Mouse (Mus musculus): Measurements from ENCODE around the gene Anapc15-ps. TPM values are rescaled to one million over a fixed set of nuclear protein-coding genes. Genes with fewer than 3 reads are reported as not detected.

Anapc15-ps gene
- polyA plus RNA-seq, 1 experiment, result not detected

DNA sequence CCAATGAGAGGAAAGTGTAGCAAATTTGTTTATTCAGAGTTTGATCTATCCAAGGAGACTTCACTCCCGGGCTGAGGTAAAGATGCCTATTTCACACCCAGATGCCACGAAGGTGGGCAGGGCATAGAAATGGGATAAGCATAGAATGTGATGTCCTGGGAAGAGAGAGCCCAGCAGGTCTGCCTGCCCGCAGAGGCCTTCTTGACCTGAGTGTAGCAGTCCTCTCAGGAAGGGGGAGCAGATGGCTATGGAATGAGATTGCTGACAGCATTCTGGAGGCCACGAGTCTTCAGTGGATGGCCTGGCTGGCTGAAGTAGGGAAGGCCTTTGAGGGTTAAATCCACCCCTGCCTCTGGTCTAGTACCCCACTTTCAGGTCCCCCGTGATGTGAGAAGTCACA, 5.9 kb upstream of the Anapc15-ps start:
- 89% methylated on average over 5 of the region's 5 CpGs for WGBS
- Histone ChIP-seq H3K4me1 (ENCODE audit: control insufficient read depth, insufficient read depth, insufficient read length) (no peaks in the 10 kb centered on the region; the same call in 1 of the 2 replicates), H3K36me3 (ENCODE audit: control insufficient read depth, insufficient read depth, low read length) (no peaks in the 10 kb centered on the region), H3K27ac (ENCODE audit: insufficient read depth, low read length) (no peak overlapping the region), H3K27me3 (ENCODE audit: control insufficient read depth, insufficient read depth, low read length) (no peaks in the 10 kb centered on the region), H3K4me3 (ENCODE audit: extremely low read depth, insufficient read depth, insufficient read length) (no peak overlapping the region)
- TF ChIP-seq CTCF (IDR thresholded peaks at IDR 0.05; ENCODE audit: extremely low read depth, insufficient read depth, insufficient read length, insufficient replicate concordance) (no peak), POLR2A (IDR thresholded peaks at IDR 0.05; ENCODE audit: low read depth, low read length) (no peak)
- DNase-seq (ENCODE audit: low read depth in 1 of 2, low spot score in 2 of 2), result no peak

DNA sequence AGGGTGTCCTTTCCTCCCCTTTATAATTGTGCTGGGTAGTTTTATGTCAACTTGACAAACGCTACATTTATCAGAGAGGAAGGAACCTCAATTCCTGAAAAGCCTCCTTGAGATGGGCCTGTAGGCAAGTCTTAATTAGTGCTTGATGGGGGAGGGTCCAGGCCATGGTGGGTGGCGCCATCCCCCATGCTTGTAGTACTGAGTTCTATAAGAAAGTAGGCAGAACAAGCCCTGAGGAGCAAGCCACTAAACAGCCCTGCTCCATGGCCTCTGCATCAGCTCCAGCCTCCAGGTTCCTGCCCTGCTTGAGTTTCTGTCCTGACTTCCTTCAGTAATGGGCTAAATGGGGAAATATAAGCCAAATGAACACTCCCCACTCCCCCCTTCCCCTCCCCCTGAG, 5.4 kb upstream of the Anapc15-ps start:
- Histone ChIP-seq H3K4me1 (ENCODE audit: control insufficient read depth, insufficient read depth, insufficient read length) (no peaks in the 10 kb centered on the region; the same call in 1 of the 2 replicates), H3K27ac (ENCODE audit: insufficient read depth, low read length) (no peak overlapping the region), H3K36me3 (ENCODE audit: control insufficient read depth, insufficient read depth, low read length) (no peaks in the 10 kb centered on the region), H3K27me3 (ENCODE audit: control insufficient read depth, insufficient read depth, low read length) (no peaks in the 10 kb centered on the region), H3K4me3 (ENCODE audit: extremely low read depth, insufficient read depth, insufficient read length) (no peak overlapping the region)
- DNase-seq (ENCODE audit: low read depth in 1 of 2, low spot score in 2 of 2), result no peak
- 61% methylated on average over 2 of the region's 2 CpGs for WGBS
- TF ChIP-seq CTCF (IDR thresholded peaks at IDR 0.05; ENCODE audit: extremely low read depth, insufficient read depth, insufficient read length, insufficient replicate concordance) (no peak), POLR2A (IDR thresholded peaks at IDR 0.05; ENCODE audit: low read depth, low read length) (no peak)

DNA sequence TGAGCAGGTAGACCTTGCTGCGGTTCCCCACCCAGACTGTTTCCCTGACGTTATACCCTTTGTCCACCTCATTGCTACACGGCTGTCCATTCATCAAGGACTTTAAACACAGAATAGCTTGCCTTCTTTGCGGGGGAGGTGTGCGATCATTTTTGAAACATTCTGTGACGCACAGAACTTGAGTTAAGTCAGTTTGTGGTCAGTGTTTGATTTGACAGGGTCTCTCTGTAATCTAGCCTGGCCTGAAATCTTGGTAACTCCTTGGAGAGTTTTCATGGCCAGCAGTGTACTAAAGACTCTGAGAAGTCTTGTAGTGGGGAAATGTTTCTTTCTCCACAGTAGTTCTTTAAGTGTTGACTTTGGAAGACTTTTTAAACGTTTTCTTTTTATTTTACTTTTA, 5.0 kb upstream of the Anapc15-ps start:
- no peak for TF ChIP-seq CTCF (IDR thresholded peaks at IDR 0.05; ENCODE audit: extremely low read depth, insufficient read depth, insufficient read length, insufficient replicate concordance)
- no peak for TF ChIP-seq POLR2A (IDR thresholded peaks at IDR 0.05; ENCODE audit: low read depth, low read length)
- no peak for DNase-seq (ENCODE audit: low read depth in 1 of 2, low spot score in 2 of 2)
- Histone ChIP-seq H3K27ac (ENCODE audit: insufficient read depth, low read length) (peak overlapping the region; percentile 49), H3K4me3 (ENCODE audit: extremely low read depth, insufficient read depth, insufficient read length) (peak overlapping the region; percentile 62; the same call in 1 of the 2 replicates), H3K27me3 (ENCODE audit: control insufficient read depth, insufficient read depth, low read length) (no peaks in the 10 kb centered on the region), H3K36me3 (ENCODE audit: control insufficient read depth, insufficient read depth, low read length) (no peaks in the 10 kb centered on the region), H3K4me1 (ENCODE audit: control insufficient read depth, insufficient read depth, insufficient read length) (no peaks in the 10 kb centered on the region; the same call in 1 of the 2 replicates)
- WGBS, result 43% methylated on average over 7 of the region's 7 CpGs

DNA sequence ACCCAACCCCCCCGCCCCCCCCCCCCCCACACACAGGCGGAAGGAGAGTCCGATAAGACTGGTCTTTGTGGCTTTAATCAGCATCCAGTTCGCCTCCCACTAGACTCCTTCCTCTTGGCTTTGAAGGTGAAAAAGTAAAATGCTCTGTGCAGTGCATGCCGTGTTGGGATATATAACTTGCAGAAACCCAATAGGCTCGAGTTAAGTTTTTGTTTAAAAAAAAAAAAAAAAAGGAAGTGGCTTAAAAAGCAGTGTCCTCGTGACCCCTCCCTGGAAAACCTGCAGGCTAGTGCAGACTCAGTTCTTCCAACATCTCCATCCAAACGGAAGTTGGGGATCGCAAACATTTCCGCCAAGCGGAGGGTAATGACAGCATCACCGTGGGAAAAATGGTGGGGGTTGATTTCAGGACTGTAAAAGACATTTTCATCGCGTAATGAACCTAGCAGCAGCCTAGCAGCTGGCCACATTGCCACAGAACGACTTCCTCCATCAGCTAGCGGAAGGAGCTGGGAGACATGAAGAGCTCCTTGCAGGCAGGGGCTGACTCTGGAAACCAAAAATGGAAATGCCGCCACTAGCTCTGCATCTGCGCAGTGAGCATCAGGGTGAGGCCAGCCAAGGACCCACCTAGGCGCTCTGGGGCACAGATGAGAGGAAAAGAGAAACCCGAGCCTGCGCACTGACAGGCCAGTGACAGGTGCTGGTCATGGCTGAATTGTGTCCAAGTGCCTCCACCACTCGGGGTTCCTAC, 4.3 kb upstream of the Anapc15-ps start:
- H3K27me3 ChIP-seq (ENCODE audit: control insufficient read depth, insufficient read depth, low read length), result no peaks in the 10 kb centered on the region
- peak overlapping the region; percentile 62 for H3K4me3 ChIP-seq (ENCODE audit: extremely low read depth, insufficient read depth, insufficient read length)
- H3K4me1 ChIP-seq (ENCODE audit: control insufficient read depth, insufficient read depth, insufficient read length), result no peaks in the 10 kb centered on the region; the same call in 1 of the 2 replicates
- DNase-seq (ENCODE audit: low read depth in 1 of 2, low spot score in 2 of 2), result peak; percentile 41 to 65
- WGBS, result 1% methylated on average over 22 of the region's 22 CpGs
- H3K27ac ChIP-seq (ENCODE audit: insufficient read depth, low read length), result peak overlapping the region; percentile 49
- H3K36me3 ChIP-seq (ENCODE audit: control insufficient read depth, insufficient read depth, low read length), result no peaks in the 10 kb centered on the region
- TF ChIP-seq CTCF (IDR thresholded peaks at IDR 0.05; ENCODE audit: extremely low read depth, insufficient read depth, insufficient read length, insufficient replicate concordance) (no peak), POLR2A (IDR thresholded peaks at IDR 0.05; ENCODE audit: low read depth, low read length) (no peak)

DNA sequence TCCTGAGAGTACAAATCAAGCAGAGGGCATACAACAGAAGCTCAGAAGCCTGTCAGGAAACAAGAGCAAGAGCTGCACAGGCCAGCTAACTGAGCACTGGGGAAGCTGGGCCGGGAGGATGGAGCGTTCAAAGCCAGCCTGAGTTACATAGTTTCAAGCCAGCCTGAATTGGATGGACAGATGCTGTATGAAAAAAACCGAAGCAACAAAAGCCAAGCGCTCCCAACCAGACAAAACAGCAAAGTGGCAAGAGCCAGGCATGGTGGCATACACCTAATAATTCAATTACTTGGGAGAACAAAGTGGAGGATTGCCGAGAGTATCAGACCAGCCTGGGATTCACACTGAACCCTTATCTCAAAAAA, 3.7 kb upstream of the Anapc15-ps start:
- WGBS, result 36% methylated on average over 5 of the region's 5 CpGs
- no peaks in the 10 kb centered on the region for H3K27me3 ChIP-seq (ENCODE audit: control insufficient read depth, insufficient read depth, low read length)
- H3K36me3 ChIP-seq (ENCODE audit: control insufficient read depth, insufficient read depth, low read length), result no peaks in the 10 kb centered on the region
- TF ChIP-seq POLR2A (IDR thresholded peaks at IDR 0.05; ENCODE audit: low read depth, low read length) (no peak), CTCF (IDR thresholded peaks at IDR 0.05; ENCODE audit: extremely low read depth, insufficient read depth, insufficient read length, insufficient replicate concordance) (no peak)
- no peak for DNase-seq (ENCODE audit: low read depth in 1 of 2, low spot score in 2 of 2)
- no peak overlapping the region for H3K4me3 ChIP-seq (ENCODE audit: extremely low read depth, insufficient read depth, insufficient read length)
- H3K4me1 ChIP-seq (ENCODE audit: control insufficient read depth, insufficient read depth, insufficient read length), result no peaks in the 10 kb centered on the region; the same call in 1 of the 2 replicates
- H3K27ac ChIP-seq (ENCODE audit: insufficient read depth, low read length), result no peak overlapping the region

DNA sequence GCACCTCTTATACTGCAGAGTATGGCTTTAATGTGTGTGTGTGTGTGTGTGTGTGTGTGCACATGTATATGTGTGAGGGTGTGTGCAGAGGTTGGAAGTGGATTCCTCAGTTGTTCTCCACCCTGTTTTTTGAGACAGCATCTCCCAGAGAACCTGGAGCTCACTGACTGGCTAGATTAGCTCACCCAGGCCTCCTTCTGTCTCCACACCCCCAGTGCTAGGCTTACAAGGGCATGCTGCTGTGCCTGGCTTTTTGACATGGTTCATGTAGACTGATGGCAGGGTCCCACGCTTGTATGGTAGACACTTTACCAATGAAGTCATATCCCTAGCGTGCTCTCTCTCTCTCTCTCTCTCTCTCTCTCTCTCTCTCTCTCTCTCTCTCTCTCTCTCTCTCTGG, 3.1 kb upstream of the Anapc15-ps start:
- DNase-seq (ENCODE audit: low read depth in 1 of 2, low spot score in 2 of 2), result no peak
- TF ChIP-seq CTCF (IDR thresholded peaks at IDR 0.05; ENCODE audit: extremely low read depth, insufficient read depth, insufficient read length, insufficient replicate concordance) (no peak), POLR2A (IDR thresholded peaks at IDR 0.05; ENCODE audit: low read depth, low read length) (no peak)
- Histone ChIP-seq H3K4me3 (ENCODE audit: extremely low read depth, insufficient read depth, insufficient read length) (no peak overlapping the region), H3K36me3 (ENCODE audit: control insufficient read depth, insufficient read depth, low read length) (no peaks in the 10 kb centered on the region), H3K4me1 (ENCODE audit: control insufficient read depth, insufficient read depth, insufficient read length) (no peaks in the 10 kb centered on the region; the same call in 1 of the 2 replicates), H3K27ac (ENCODE audit: insufficient read depth, low read length) (no peak overlapping the region), H3K27me3 (ENCODE audit: control insufficient read depth, insufficient read depth, low read length) (no peaks in the 10 kb centered on the region)
- 85% methylated on average over 2 of the region's 2 CpGs for WGBS

All from spleen, adult 2 months (tissue).